Mouse (Mus musculus) bone marrow, adult 2 months (tissue): ENCODE measurements around the gene Foxi1. TPM values are rescaled to one million over a fixed set of nuclear protein-coding genes. Genes with fewer than 3 reads are reported as not detected.

Experiments
- H3K27ac ChIP-seq: fragments of 200-500 bp; 2 replicates; pipeline ENCODE4 v1.5.1; 2012; ENCODE audit warnings: low read depth, mild to moderate bottlenecking, control low read depth, inconsistent platforms, low read length; ENCODE audit not compliant: control insufficient read depth, poor library complexity, insufficient read depth
- H3K4me1 ChIP-seq: fragments of 200-500 bp; 2 replicates; pipeline ENCODE4 v1.6.1; 2011; ENCODE audit warnings: low read length; ENCODE audit not compliant: control insufficient read depth, insufficient read depth
- H3K4me3 ChIP-seq: fragments of 200-500 bp; replicated peaks from 2 replicates; pipeline ENCODE3; 2011; ENCODE audit warnings: mild to moderate bottlenecking, low read depth, low read length, control low read depth; ENCODE audit not compliant: control insufficient read depth
- CTCF ChIP-seq: fragments of 200-500 bp; IDR thresholded peaks from 2 replicates; pipeline ENCODE4 v1.5.1; 2011; ENCODE audit warnings: low read length, control low read depth; ENCODE audit not compliant: control insufficient read depth, insufficient read depth
- POLR2A ChIP-seq: fragments of 200-500 bp; IDR thresholded peaks from 2 replicates; pipeline ENCODE4 v1.6.1; 2011; ENCODE audit warnings: low read depth, mild to moderate bottlenecking, control low read depth, low read length, borderline replicate concordance; ENCODE audit not compliant: control insufficient read depth
- WGBS: fragments of 180-500 bp; shearing (Covaris S2); methylation state at CpG from one replicate; pipeline ENCODE4 v1.1.7; 2018; 5-methylcytosine and 5-hydroxymethylcytosine counted together
- polyA plus RNA-seq: library from polyadenylated mRNA; stranded (reverse); fragments of >200 nt; gene quantifications from 2 replicates; pipeline ENCODE4 v1.2.4, GENCODE M21; 2011; ENCODE audit warnings: low replicate concordance; ENCODE audit not compliant: missing spikeins, insufficient read depth, insufficient read length

Foxi1 gene
- polyA plus RNA-seq, 1 experiment = not detected

- no peak for TF ChIP-seq POLR2A
- no peak for TF ChIP-seq CTCF
- H3K27ac ChIP-seq = no peak overlapping the region
- H3K4me3 ChIP-seq = no peak overlapping the region
- WGBS = 69% methylated on average over 1 of the region's 1 CpGs
- H3K4me1 ChIP-seq = no peaks in the 10 kb centered on the region
These were observed 31.5 kb downstream of the Foxi1 start for GRCm38 (mm10) chr11:34176371-34176770.

- WGBS = 85% methylated on average over 1 of the region's 1 CpGs
- Histone ChIP-seq H3K4me1 (no peaks in the 10 kb centered on the region), H3K4me3 (no peak overlapping the region), H3K27ac (no peak overlapping the region)
- TF ChIP-seq POLR2A = no peak
These were observed 36.7 kb downstream of the Foxi1 start for GRCm38 (mm10) chr11:34171221-34171620.

DNA sequence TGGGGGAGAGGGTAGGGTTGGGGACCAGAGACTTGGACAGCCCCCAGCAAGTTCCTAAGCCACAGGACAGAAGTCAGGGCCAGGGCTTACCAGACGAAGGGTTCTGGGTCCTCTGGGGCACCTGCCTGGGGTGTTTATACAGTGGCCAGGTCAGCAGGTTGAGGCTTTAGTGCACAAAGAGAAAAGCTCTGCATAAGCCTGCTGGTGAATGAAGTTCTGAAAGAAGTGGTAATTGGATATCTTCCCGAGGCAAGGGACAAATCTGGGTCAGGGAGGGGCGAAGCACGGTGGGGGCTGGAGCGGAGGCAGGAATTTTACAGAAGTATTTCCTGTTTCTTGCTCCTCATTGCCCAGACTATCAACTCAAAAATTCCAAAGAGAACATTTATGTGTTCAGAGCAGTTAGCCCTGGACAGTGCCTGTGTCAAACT, 38.4 kb downstream of the Foxi1 start:
- H3K4me1 ChIP-seq = no peaks in the 10 kb centered on the region
- no peak overlapping the region for H3K27ac ChIP-seq
- H3K4me3 ChIP-seq = no peak overlapping the region
- WGBS = 79% methylated on average over 5 of the region's 5 CpGs
- TF ChIP-seq POLR2A (no peak), CTCF (no peak)

DNA sequence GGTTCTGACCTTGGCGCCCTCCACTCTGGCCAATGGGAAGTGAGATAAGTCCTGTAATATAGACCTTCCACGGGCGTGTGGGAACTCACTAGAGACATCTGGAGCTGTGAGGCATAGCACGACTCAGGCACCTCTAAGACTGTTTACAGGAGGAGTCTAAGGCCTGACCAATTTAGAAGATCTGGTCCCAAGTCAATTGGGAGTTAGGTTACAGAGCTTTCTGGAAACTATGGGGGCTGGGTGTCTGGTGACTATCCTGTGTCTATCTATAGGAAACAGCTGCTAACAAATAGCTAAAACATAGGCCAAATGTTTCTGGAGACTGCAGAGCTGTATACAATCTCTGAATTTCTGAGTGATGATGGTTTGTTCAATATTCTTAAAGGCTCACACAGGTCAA, 41.5 kb downstream of the Foxi1 start:
- 68% methylated on average over 4 of the region's 4 CpGs for WGBS
- Histone ChIP-seq H3K4me1 (no peaks in the 10 kb centered on the region), H3K27ac (no peak overlapping the region), H3K4me3 (no peak overlapping the region)
- TF ChIP-seq CTCF = no peak
- no peak for TF ChIP-seq POLR2A

GRCm38 (mm10) chr11:34165278-34165677, 42.6 kb downstream of the Foxi1 start:
- no peaks in the 10 kb centered on the region for H3K4me1 ChIP-seq
- WGBS = 95% methylated on average over 11 of the region's 11 CpGs
- H3K27ac ChIP-seq = no peak overlapping the region
- TF ChIP-seq POLR2A (no peak), CTCF (no peak)
- no peak overlapping the region for H3K4me3 ChIP-seq

DNA sequence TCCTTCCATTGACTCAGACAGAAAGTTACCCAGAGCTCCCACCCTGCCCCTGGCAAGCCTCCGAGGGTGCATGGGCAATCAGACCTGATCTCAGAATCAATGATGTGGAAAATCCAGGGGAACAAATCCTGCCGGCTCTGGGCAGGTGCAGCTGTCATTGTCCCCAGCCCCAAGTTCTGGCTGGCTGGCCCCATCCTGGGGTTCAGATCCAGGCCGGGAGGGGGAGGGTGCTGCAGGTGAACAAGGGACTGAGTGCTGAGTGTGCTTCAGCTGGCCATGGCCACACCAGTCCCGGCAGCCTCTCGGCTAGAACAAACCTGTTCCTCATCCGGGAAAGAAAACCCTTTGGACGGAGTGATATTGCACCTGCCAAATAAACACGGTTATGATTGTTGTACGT, 49.0 kb downstream of the Foxi1 start:
- no peaks in the 10 kb centered on the region for H3K4me1 ChIP-seq
- no peak overlapping the region for H3K4me3 ChIP-seq
- TF ChIP-seq POLR2A (no peak), CTCF (no peak)
- 82% methylated on average over 9 of the region's 9 CpGs for WGBS
- H3K27ac ChIP-seq = no peak overlapping the region

- no peak for TF ChIP-seq CTCF
- TF ChIP-seq POLR2A = no peak
- H3K27ac ChIP-seq = no peak overlapping the region
- H3K4me1 ChIP-seq = no peaks in the 10 kb centered on the region
- WGBS = 86% methylated on average over 7 of the region's 7 CpGs
- H3K4me3 ChIP-seq = no peak overlapping the region
These were observed 52.7 kb downstream of the Foxi1 start for GRCm38 (mm10) chr11:34155235-34155634.

Other genes starting within 250 kb of the Foxi1 start
- not detected in 2 replicates for gene Kcnmb1, start 245.1 kb downstream of the Foxi1 start, polyA plus RNA-seq
- gene Kcnip1, start 214.9 kb downstream of the Foxi1 start, polyA plus RNA-seq = not detected in 2 replicates
- 16.6 and 53.6 TPM in 2 replicates for gene Lcp2, start 161.2 kb downstream of the Foxi1 start, polyA plus RNA-seq
- gene 4930469K13Rik, start 109.5 kb downstream of the Foxi1 start, polyA plus RNA-seq = not detected in 2 replicates
- gene Fam196b, start 106.7 kb upstream of the Foxi1 start, polyA plus RNA-seq = not detected in 2 replicates